In the genomic region with DNA sequence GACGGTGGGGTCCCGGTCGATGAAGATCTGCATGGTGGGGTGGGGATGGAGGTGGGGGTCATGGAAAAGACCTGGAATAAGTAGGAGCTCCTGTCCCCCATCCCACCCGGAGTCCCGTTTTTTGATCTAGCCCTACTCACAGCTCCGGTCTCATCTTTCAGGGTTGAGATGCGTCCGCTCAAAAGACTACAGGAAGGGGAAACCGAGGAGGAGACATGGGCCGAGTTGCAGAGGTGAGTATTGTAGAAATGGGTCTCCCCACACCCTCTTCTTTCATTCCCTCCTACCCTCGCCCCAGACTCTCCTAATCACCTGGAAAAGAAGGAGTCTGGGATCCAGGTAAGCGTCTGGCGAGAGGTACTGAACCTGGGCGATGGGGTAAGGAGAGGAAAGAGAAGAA, we compare ENCODE assay signal across 8 mouse cellular contexts. TPM values are rescaled to one million over a fixed set of nuclear protein-coding genes. Genes with fewer than 3 reads are reported as not detected.
DNase-seq lines count a peak whose midpoint lies in the region; ATAC-seq and TF ChIP-seq lines count a peak whose summit lies in the region.

No protein-coding gene starts in this region.

- H3K4me3 ChIP-seq in heart, embryonic 11.5 days (ENCODE audit: low read depth, low read length): peak overlapping the region; percentile 56
- H3K4me3 ChIP-seq in ES-Bruce4 (ENCODE audit: low read depth, low read length): peak overlapping the region; percentile 92
- peak overlapping the region; percentile 77 for H3K4me3 ChIP-seq in forebrain, postnatal 0 days (ENCODE audit: low read depth, low read length)
- peak overlapping the region; percentile 75 for H3K4me3 ChIP-seq in liver, postnatal 0 days (ENCODE audit: low read depth, low read length)

- 0 out of 2 replicates have a peak, but pooled peaks cover 2% of the 10 kb centered on the region for H3K4me1 ChIP-seq in heart, embryonic 11.5 days (ENCODE audit: control insufficient read depth, insufficient read depth, low read length)
- H3K4me1 ChIP-seq in ES-Bruce4 (ENCODE audit: control insufficient read depth, insufficient read depth, low read length): no peaks in the 10 kb centered on the region
- H3K4me1 ChIP-seq in forebrain, postnatal 0 days (ENCODE audit: insufficient read depth): 0 out of 2 replicates have a peak, but pooled peaks cover 7% of the 10 kb centered on the region
- H3K4me1 ChIP-seq in liver, postnatal 0 days (ENCODE audit: insufficient read depth): peaks cover 27% of the 10 kb centered on the region

- H3K9ac ChIP-seq in heart, embryonic 11.5 days (ENCODE audit: low read depth, low read length): peak overlapping the region; percentile 59
- H3K9ac ChIP-seq in ES-Bruce4 (ENCODE audit: low read depth, poor library complexity, severe bottlenecking): peak overlapping the region; percentile 78
- H3K9ac ChIP-seq in forebrain, postnatal 0 days: peak overlapping the region; percentile 58
- peak overlapping the region; percentile 65 for H3K9ac ChIP-seq in liver, postnatal 0 days (replicated peaks)

- no peak for TF ChIP-seq EP300 in ES-Bruce4 (IDR thresholded peaks at IDR 0.05; ENCODE audit: insufficient read depth, low read depth, low read length)
- no peak for TF ChIP-seq EP300 in liver, postnatal 0 days (IDR thresholded peaks at IDR 0.05; ENCODE audit: low read depth)

- TF ChIP-seq CTCF in ES-Bruce4 (IDR thresholded peaks at IDR 0.05; ENCODE audit: low read depth, low read length): no peak
- no peak for TF ChIP-seq CTCF in forebrain, postnatal 0 days (IDR thresholded peaks at IDR 0.05; ENCODE audit: low read depth)
- TF ChIP-seq CTCF in liver, postnatal 0 days (IDR thresholded peaks at IDR 0.05; ENCODE audit: low read depth): no peak

- DNase-seq in heart, postnatal 14 days: no peak
- DNase-seq in forebrain, postnatal 0 days: no peak
- no peak for DNase-seq in liver, postnatal 0 days
- no peak for DNase-seq in thymus, postnatal 14 days
- DNase-seq in spleen, postnatal 4 days (ENCODE audit: low spot score in 2 of 2): no peak
- no peak for DNase-seq in layer of hippocampus, adult 18-20 months (ENCODE audit: low spot score in 2 of 2)

- no peaks in the 10 kb centered on the region for H3K9me3 ChIP-seq in heart, embryonic 11.5 days (replicated peaks; ENCODE audit: control insufficient read depth, low read length)
- H3K9me3 ChIP-seq in ES-Bruce4 (replicated peaks; ENCODE audit: control insufficient read depth, insufficient read depth, low read length, poor library complexity, severe bottlenecking): no peaks in the 10 kb centered on the region
- no peaks in the 10 kb centered on the region for H3K9me3 ChIP-seq in forebrain, postnatal 0 days (ENCODE audit: low read length)
- no peaks in the 10 kb centered on the region for H3K9me3 ChIP-seq in liver, postnatal 0 days (ENCODE audit: low read length)

- intact Hi-C loops in heart, postnatal 14 days (cut with DNase I): no loop called here

- H3K36me3 ChIP-seq in heart, embryonic 11.5 days (ENCODE audit: control insufficient read depth, insufficient read depth, low read length): peaks cover 3% of the 10 kb centered on the region
- H3K36me3 ChIP-seq in ES-Bruce4 (ENCODE audit: control insufficient read depth, insufficient read depth, low read length, poor library complexity, severe bottlenecking): peaks cover 5% of the 10 kb centered on the region
- H3K36me3 ChIP-seq in forebrain, postnatal 0 days (ENCODE audit: insufficient read depth): peaks cover 22% of the 10 kb centered on the region
- peaks cover 10% of the 10 kb centered on the region for H3K36me3 ChIP-seq in liver, postnatal 0 days (replicated peaks; ENCODE audit: insufficient read depth, low read length)

- ATAC-seq in heart, embryonic 11.5 days (replicated peaks; ENCODE audit: insufficient number of reproducible peaks, low FRiP score, low TSS enrichment): no peak
- ATAC-seq in forebrain, postnatal 0 days: peak; percentile 0; the same call in 1 of the 2 replicates
- ATAC-seq in liver, postnatal 0 days: no peak

- 6% methylated on average over 14 of the region's 14 CpGs for WGBS in heart, embryonic 11.5 days (ENCODE audit: insufficient replicate concordance)
- 5% methylated on average over 14 of the region's 14 CpGs for WGBS in forebrain, postnatal 0 days
- 12% methylated on average over 14 of the region's 14 CpGs for WGBS in liver, postnatal 0 days (ENCODE audit: insufficient replicate concordance)

- H3K4me2 ChIP-seq in heart, embryonic 11.5 days: peak overlapping the region; percentile 80
- H3K4me2 ChIP-seq in forebrain, postnatal 0 days (ENCODE audit: low read depth): peak overlapping the region; percentile 69
- H3K4me2 ChIP-seq in liver, postnatal 0 days (ENCODE audit: low read depth, low read length): peak overlapping the region; percentile 86

- no peak overlapping the region for H3K27ac ChIP-seq in heart, embryonic 11.5 days (ENCODE audit: low read depth, low read length)
- H3K27ac ChIP-seq in ES-Bruce4 (ENCODE audit: insufficient read depth, low read length): peak overlapping the region; percentile 59
- H3K27ac ChIP-seq in forebrain, postnatal 0 days (ENCODE audit: low read depth, low read length): peak overlapping the region; percentile 70; the same call in 1 of the 2 replicates
- H3K27ac ChIP-seq in liver, postnatal 0 days (ENCODE audit: low read depth): 0 out of 2 replicates have a peak overlapping the region, but pooled peaks have one; percentile 20

- no peaks in the 10 kb centered on the region for H3K27me3 ChIP-seq in heart, embryonic 11.5 days (ENCODE audit: control insufficient read depth, insufficient read depth, low read length)
- H3K27me3 ChIP-seq in ES-Bruce4 (ENCODE audit: control insufficient read depth, insufficient read depth, low read length, poor library complexity, severe bottlenecking): no peaks in the 10 kb centered on the region
- H3K27me3 ChIP-seq in forebrain, postnatal 0 days (ENCODE audit: insufficient read depth, low read length): peaks cover 8% of the 10 kb centered on the region
- H3K27me3 ChIP-seq in liver, postnatal 0 days (ENCODE audit: insufficient read depth, low read length): no peaks in the 10 kb centered on the region

- no peak for TF ChIP-seq POLR2A in ES-Bruce4 (IDR thresholded peaks at IDR 0.05; ENCODE audit: insufficient read depth, low read length)

RNA-seq across cellular contexts. Expression of a gene that starts 0.6 kb away (rescaled TPM):
- polyA plus RNA-seq in heart, embryonic 11.5 days (2014; fragmentation: Nextera tagmentation; extraction: Ambion mirVana): 33.3 and 34.1 TPM in 2 replicates
- 1 to 10 TPM; 8.6 to 9.7 TPM for total RNA-seq in heart, postnatal 14 days (2021)
- 43.6 and 44.5 TPM in 2 replicates for polyA plus RNA-seq in ES-Bruce4 (2011; ENCODE audit: insufficient read depth, insufficient read length, low read depth, missing spikeins)
- 30.2 and 35.6 TPM in 2 replicates for total RNA-seq in forebrain, postnatal 0 days (2014; rRNA removed)
- polyA plus RNA-seq in forebrain, postnatal 0 days (2015; fragmentation: Nextera tagmentation; extraction: Ambion mirVana): 31.8 and 33.1 TPM in 2 replicates
- 9.5 and 10.9 TPM in 2 replicates for polyA plus RNA-seq in liver, postnatal 0 days (2015; fragmentation: Nextera tagmentation; extraction: Ambion mirVana)
- 10 to 100 TPM; 25.8 to 28.2 TPM for total RNA-seq in layer of hippocampus, adult 18-20 months (2021)

RNA-seq across cellular contexts. Expression of a gene that starts 2.0 kb away (rescaled TPM):
- 1.6 and 2.1 TPM in 2 replicates for polyA plus RNA-seq in heart, embryonic 11.5 days (2014; fragmentation: Nextera tagmentation; extraction: Ambion mirVana)
- under 1 TPM in 1 of 2 experiments, not detected in 1; 0.76 TPM for total RNA-seq in heart, postnatal 14 days (2021)
- 15.8 and 17.1 TPM in 2 replicates for polyA plus RNA-seq in ES-Bruce4 (2011; ENCODE audit: insufficient read depth, insufficient read length, low read depth, missing spikeins)
- total RNA-seq in forebrain, postnatal 0 days (2014; rRNA removed): not detected in 2 replicates
- polyA plus RNA-seq in forebrain, postnatal 0 days (2015; fragmentation: Nextera tagmentation; extraction: Ambion mirVana): not detected in 2 replicates
- polyA plus RNA-seq in liver, postnatal 0 days (2015; fragmentation: Nextera tagmentation; extraction: Ambion mirVana): 1.1 TPM in 1 of 2 replicates, not detected in the other
- not detected for total RNA-seq in layer of hippocampus, adult 18-20 months (2021)

RNA-seq across cellular contexts. Expression of a gene that starts 17.8 kb away (rescaled TPM):
- polyA plus RNA-seq in heart, embryonic 11.5 days (2014; fragmentation: Nextera tagmentation; extraction: Ambion mirVana): 28.9 and 31.5 TPM in 2 replicates
- total RNA-seq in heart, postnatal 14 days (2021): 100 to 1,000 TPM; 354 to 358 TPM
- 66.8 and 72.5 TPM in 2 replicates for polyA plus RNA-seq in ES-Bruce4 (2011; ENCODE audit: insufficient read depth, insufficient read length, low read depth, missing spikeins)
- total RNA-seq in forebrain, postnatal 0 days (2014; rRNA removed): 13.4 and 26.7 TPM in 2 replicates
- polyA plus RNA-seq in forebrain, postnatal 0 days (2015; fragmentation: Nextera tagmentation; extraction: Ambion mirVana): 8.3 and 11.7 TPM in 2 replicates
- 7.2 and 9.2 TPM in 2 replicates for polyA plus RNA-seq in liver, postnatal 0 days (2015; fragmentation: Nextera tagmentation; extraction: Ambion mirVana)
- total RNA-seq in layer of hippocampus, adult 18-20 months (2021): 10 to 100 TPM; 43.9 to 47.5 TPM
